Mouse (Mus musculus) ES-Bruce4 (cell line): ENCODE results near the gene Vgf. TPM values are rescaled to one million over a fixed set of nuclear protein-coding genes. Genes with fewer than 3 reads are reported as not detected.

Experiments
- H3K27ac ChIP-seq: 2 replicates; pipeline ENCODE4 v1.5.1; 2012; ENCODE audit warnings: low read length, inconsistent platforms; ENCODE audit not compliant: insufficient read depth
- H3K27me3 ChIP-seq: 2 replicates; pipeline ENCODE4 v1.6.1; 2012; ENCODE audit warnings: mild to moderate bottlenecking, low read length, inconsistent platforms; ENCODE audit not compliant: control insufficient read depth, poor library complexity, insufficient read depth, severe bottlenecking
- H3K36me3 ChIP-seq: 2 replicates; pipeline ENCODE4 v1.6.1; 2012; ENCODE audit warnings: inconsistent platforms, mild to moderate bottlenecking, low read length, moderate library complexity; ENCODE audit not compliant: control insufficient read depth, poor library complexity, insufficient read depth, severe bottlenecking
- H3K4me1 ChIP-seq: one replicate; pipeline ENCODE4 v1.8.1; 2011; ENCODE audit warnings: low read length; ENCODE audit not compliant: control insufficient read depth, insufficient read depth
- H3K4me3 ChIP-seq: 2 replicates; pipeline ENCODE4 v1.5.1; 2011; ENCODE audit warnings: low read depth, mild to moderate bottlenecking, low read length
- H3K9ac ChIP-seq: 2 replicates; pipeline ENCODE4 v1.6.1; 2012; ENCODE audit warnings: low read depth, mild to moderate bottlenecking, inconsistent platforms; ENCODE audit not compliant: poor library complexity, severe bottlenecking
- H3K9me3 ChIP-seq: replicated peaks from 2 replicates; pipeline ENCODE4 v1.6.1; 2012; ENCODE audit warnings: mild to moderate bottlenecking, low read length, inconsistent platforms; ENCODE audit not compliant: control insufficient read depth, poor library complexity, insufficient read depth, severe bottlenecking
- CTCF ChIP-seq: IDR thresholded peaks from one replicate; pipeline ENCODE4 v1.8.1; 2011; ENCODE audit warnings: low read depth, low read length
- EP300 ChIP-seq: IDR thresholded peaks from 2 replicates; pipeline ENCODE4 v1.6.1; 2011; ENCODE audit warnings: low read depth, low read length; ENCODE audit not compliant: insufficient read depth
- POLR2A ChIP-seq: IDR thresholded peaks from one replicate; pipeline ENCODE4 v1.8.1; 2011; ENCODE audit warnings: low read length; ENCODE audit not compliant: insufficient read depth
- polyA plus RNA-seq: library from polyadenylated mRNA; stranded (reverse); fragments of >200 nt; gene quantifications from 2 replicates; pipeline ENCODE4 v1.2.4, GENCODE M21; 2011; ENCODE audit warnings: low read depth; ENCODE audit not compliant: missing spikeins, insufficient read depth, insufficient read length

The Vgf gene
- polyA plus RNA-seq, 1 experiment = 5.7 TPM

DNA sequence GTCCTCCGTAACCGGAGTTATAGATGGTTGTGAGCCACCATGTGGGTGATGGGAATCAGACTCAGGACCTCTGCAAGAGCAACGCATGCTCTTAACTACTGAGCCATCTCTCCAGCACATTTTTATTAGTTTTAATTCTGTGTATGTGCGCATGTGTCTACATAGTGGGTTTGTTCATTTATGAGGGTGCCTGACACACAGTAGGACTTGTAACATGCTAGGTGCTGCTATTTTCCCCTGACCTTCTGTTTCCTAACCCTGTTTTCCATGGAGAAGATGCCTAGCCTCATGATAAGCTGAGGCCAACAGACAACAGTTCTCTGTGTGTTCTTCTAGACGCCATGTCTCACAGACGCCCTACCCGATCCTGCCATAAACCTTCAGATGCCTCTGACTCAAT, 17.8 kb downstream of the Vgf start:
- H3K36me3 ChIP-seq = no peaks in the 10 kb centered on the region
- H3K4me1 ChIP-seq = peaks cover 3% of the 10 kb centered on the region
- H3K27me3 ChIP-seq = no peaks in the 10 kb centered on the region
- no peaks in the 10 kb centered on the region for H3K9me3 ChIP-seq
- no peak overlapping the region for H3K4me3 ChIP-seq
- TF ChIP-seq CTCF (no peak), EP300 (no peak), POLR2A (no peak)
- H3K9ac ChIP-seq = no peak overlapping the region
- no peak overlapping the region for H3K27ac ChIP-seq

DNA sequence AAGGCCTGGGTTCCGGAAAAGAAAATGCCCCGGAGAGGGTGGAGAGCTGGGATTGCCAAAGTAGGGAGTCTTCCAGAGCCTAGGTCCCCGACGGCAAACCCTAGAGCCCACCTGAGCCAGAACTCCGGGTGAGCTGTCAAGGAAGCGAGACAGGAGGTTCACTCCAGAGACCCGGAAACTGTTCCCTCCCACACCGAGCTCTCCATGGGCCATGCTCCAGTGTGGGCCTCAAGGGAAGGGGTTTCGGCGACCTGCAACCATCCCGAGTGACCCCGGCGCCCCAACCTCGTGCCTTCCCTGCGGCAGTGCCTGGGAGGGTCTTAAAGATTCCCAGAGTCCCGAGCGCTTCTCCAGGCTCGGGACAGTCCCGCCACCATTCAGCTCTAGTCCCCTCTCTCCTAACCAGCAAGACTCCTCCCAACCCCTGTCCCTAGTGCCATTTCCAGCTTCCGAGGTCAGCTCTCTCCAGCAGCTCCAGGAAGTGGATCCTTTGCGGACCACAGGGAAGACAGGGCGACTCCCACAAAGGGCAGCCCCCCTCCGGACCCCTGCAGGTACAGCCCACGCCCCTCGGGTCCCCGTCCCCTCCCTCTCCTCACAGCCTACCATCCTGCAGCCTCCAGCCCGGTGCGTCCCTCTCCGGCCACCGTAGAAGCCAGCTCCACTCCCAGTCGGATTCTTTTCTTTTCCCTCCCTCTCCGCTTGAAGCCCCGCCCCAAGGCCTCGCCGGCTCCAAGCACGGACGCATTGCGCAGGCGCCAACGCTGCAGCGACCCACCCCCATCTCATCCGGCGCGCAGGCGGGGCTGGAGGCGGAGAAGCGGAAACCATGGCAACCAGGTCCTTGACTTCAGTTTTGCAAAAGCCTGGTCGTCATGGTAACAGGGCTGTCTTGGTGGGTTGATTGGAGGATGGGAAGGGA, 19.5 kb downstream of the Vgf start, which contains the start of gene Ap1s1:
Ap1s1 (minus strand) TSS at position 734 of the 922 bp plus-strand sequence.
- peak within 1 kb of the TSS; percentile 67 for H3K9ac ChIP-seq
- no peak for TF ChIP-seq EP300
- TF ChIP-seq CTCF = no peak
- no peak for TF ChIP-seq POLR2A

GRCm38 (mm10) chr5:137046324-137046718, 20.1 kb downstream of the Vgf start:
- peak overlapping the region; percentile 77 for H3K27ac ChIP-seq
- peaks cover 3% of the 10 kb centered on the region for H3K4me1 ChIP-seq
- no peak overlapping the region for H3K4me3 ChIP-seq
- no peaks in the 10 kb centered on the region for H3K9me3 ChIP-seq
- H3K36me3 ChIP-seq = no peaks in the 10 kb centered on the region
- no peaks in the 10 kb centered on the region for H3K27me3 ChIP-seq
- TF ChIP-seq EP300 (0 out of 2 replicates have a peak, but pooled peaks have one; percentile 11), CTCF (no peak)
- H3K9ac ChIP-seq = no peak overlapping the region

More for the DNA sequence above, 19.5 kb downstream of the Vgf start, which contains the start of gene Ap1s1:
- no peaks in the 10 kb centered on the region for H3K27me3 ChIP-seq
- H3K27ac ChIP-seq = peak within 1 kb of the TSS; percentile 77
- H3K4me3 ChIP-seq = peak within 1 kb of the TSS; percentile 82
- no peaks in the 10 kb centered on the region for H3K9me3 ChIP-seq
- peaks cover 3% of the 10 kb centered on the region for H3K4me1 ChIP-seq
- no peaks in the 10 kb centered on the region for H3K36me3 ChIP-seq

- TF ChIP-seq POLR2A (no peak), EP300 (peak; percentile 87), CTCF (no peak)
- no peaks in the 10 kb centered on the region for H3K27me3 ChIP-seq
- H3K4me1 ChIP-seq = peaks cover 5% of the 10 kb centered on the region
- no peak overlapping the region for H3K4me3 ChIP-seq
- no peaks in the 10 kb centered on the region for H3K36me3 ChIP-seq
- peak overlapping the region; percentile 73; the same call in 1 of the 2 replicates for H3K27ac ChIP-seq
- no peaks in the 10 kb centered on the region for H3K9me3 ChIP-seq
- no peak overlapping the region for H3K9ac ChIP-seq
Observed at GRCm38 (mm10) chr5:137046991-137047390, 20.8 kb downstream of the Vgf start.

DNA sequence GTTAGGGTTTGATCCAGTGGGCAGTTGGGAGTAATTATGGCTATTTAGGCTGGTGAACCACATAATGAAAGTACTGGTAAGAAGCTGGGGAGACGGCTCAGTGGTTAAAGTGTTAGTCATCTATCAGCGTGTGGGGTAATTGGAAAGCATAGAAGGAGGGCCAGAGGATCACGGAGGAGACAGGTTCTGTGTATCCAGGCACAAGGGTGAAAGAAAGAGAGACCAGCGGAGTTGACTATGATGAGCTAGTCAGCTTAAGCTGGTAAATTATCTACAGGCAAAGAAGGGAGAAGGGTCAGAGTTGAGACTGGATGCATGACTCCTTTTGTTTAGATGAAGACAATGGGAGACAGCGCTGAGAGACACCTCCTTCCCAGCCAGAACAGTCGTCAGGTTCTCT, 24.9 kb downstream of the Vgf start:
- H3K4me3 ChIP-seq = no peak overlapping the region
- H3K4me1 ChIP-seq = peaks cover 4% of the 10 kb centered on the region
- no peak for TF ChIP-seq EP300
- no peak for TF ChIP-seq POLR2A
- TF ChIP-seq CTCF = no peak
- H3K27ac ChIP-seq = no peak overlapping the region
- H3K27me3 ChIP-seq = no peaks in the 10 kb centered on the region
- H3K9ac ChIP-seq = no peak overlapping the region
- H3K9me3 ChIP-seq = no peaks in the 10 kb centered on the region
- no peaks in the 10 kb centered on the region for H3K36me3 ChIP-seq

GRCm38 (mm10) chr5:137051914-137052505, 25.8 kb downstream of the Vgf start:
- Histone ChIP-seq H3K27ac (no peak overlapping the region), H3K4me1 (peaks cover 4% of the 10 kb centered on the region), H3K9ac (no peak overlapping the region), H3K36me3 (no peaks in the 10 kb centered on the region), H3K4me3 (no peak overlapping the region), H3K27me3 (no peaks in the 10 kb centered on the region), H3K9me3 (no peaks in the 10 kb centered on the region)
- TF ChIP-seq CTCF (no peak), POLR2A (no peak), EP300 (no peak)
